Mouse (Mus musculus) cerebellum, adult 2 months (tissue): Measurements from ENCODE around the gene Ptp4a2.

Experiments used
- CTCF ChIP-seq: fragments of 200-500 bp; IDR thresholded peaks from 2 replicates; pipeline ENCODE4 v1.5.1; 2011; ENCODE audit warnings: low read depth, mild to moderate bottlenecking, control low read depth, low read length, moderate library complexity, borderline replicate concordance; ENCODE audit not compliant: insufficient read depth
- POLR2A ChIP-seq: fragments of 200-500 bp; IDR thresholded peaks from 2 replicates; pipeline ENCODE4 v1.6.1; 2011; ENCODE audit warnings: low read length, control low read depth, borderline replicate concordance; ENCODE audit not compliant: insufficient read depth

DNA sequence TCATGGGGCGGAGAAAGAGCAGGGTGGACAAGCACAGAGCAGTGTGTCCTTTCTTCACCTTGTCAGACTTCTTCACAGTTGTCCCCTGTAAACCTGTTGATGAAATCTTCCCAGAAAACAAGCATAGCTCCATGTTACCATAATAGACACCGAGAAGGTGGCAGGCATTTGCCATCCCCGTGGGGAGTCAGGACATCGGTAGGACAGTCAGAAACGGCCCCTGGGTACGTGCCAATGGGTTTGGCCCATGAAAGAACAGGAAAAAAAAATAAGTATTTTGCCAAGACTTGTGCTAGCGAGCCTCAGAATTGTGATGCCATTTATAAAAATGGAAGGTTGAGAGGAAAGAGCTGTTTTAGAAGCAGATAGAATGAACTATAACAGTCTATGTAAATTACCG is 43.2 kb upstream of the Ptp4a2 start:
- TF ChIP-seq CTCF (no peak), POLR2A (no peak)
